Mouse (Mus musculus): ENCODE results near the gene Add3. TPM values are rescaled to one million over a fixed set of nuclear protein-coding genes. Genes with fewer than 3 reads are reported as not detected.

Add3 gene
- polyA plus RNA-seq, 1 experiment from 2014 or later: 41.5 TPM

Other genes starting within 250 kb of the Add3 start
- gene Xpnpep1, start 100.2 kb upstream of the Add3 start, polyA plus RNA-seq (2015; fragmentation: Nextera tagmentation; extraction: Ambion mirVana): 79.6 and 81.6 TPM in 2 replicates
- gene Mxi1, start 170.1 kb downstream of the Add3 start, polyA plus RNA-seq (2015; fragmentation: Nextera tagmentation; extraction: Ambion mirVana): 40.5 and 45.0 TPM in 2 replicates
- 2.1 and 2.5 TPM in 2 replicates for gene Gm10197, start 231.3 kb downstream of the Add3 start, polyA plus RNA-seq (2015; fragmentation: Nextera tagmentation; extraction: Ambion mirVana)

Data from thymus, postnatal 0 days (tissue).